In genomic region chr1:40815071-40815845, GRCm38 (mm10) we compare ENCODE assay signal across 13 mouse cellular contexts. TPM values are rescaled to one million over a fixed set of nuclear protein-coding genes. Genes with fewer than 3 reads are reported as not detected.
DNase-seq lines count a peak whose midpoint lies in the region; ATAC-seq lines count a peak whose summit lies in the region.
"Had no signal": no experiment of that assay in that cellular context is flagged by ENCODE, and none has a peak within 500 bp of the region (broad histone marks: within the 10 kb centered on the region; RNA-seq: fewer than 3 reads in every experiment).

No protein-coding gene starts in this region.

- H3K9ac ChIP-seq in intestine, embryonic 15.5 days = no peak overlapping the region
- H3K9ac ChIP-seq in limb, embryonic 11.5 days (ENCODE audit: low read length) = no peak overlapping the region
- H3K9ac ChIP-seq: heart, embryonic 15.5 days; liver, embryonic 13.5 days had no signal

- no peaks in the 10 kb centered on the region for H3K4me1 ChIP-seq in intestine, embryonic 15.5 days (replicated peaks)
- H3K4me1 ChIP-seq in limb, embryonic 11.5 days (ENCODE audit: control insufficient read depth, insufficient read depth, low read length) = 0 out of 2 replicates have a peak, but pooled peaks cover 4% of the 10 kb centered on the region
- H3K4me1 ChIP-seq: liver, embryonic 13.5 days had no signal

- H3K9me3 ChIP-seq in intestine, embryonic 15.5 days = no peaks in the 10 kb centered on the region
- H3K9me3 ChIP-seq in limb, embryonic 11.5 days (ENCODE audit: control insufficient read depth, low read length) = no peaks in the 10 kb centered on the region
- H3K9me3 ChIP-seq: heart, embryonic 15.5 days; liver, embryonic 13.5 days had no signal

- DNase-seq in heart, adult 11 months = peak; percentile 97
- no peak for DNase-seq in heart, postnatal 25 days (ENCODE audit: low spot score)
- DNase-seq in adipocyte (ENCODE audit: low spot score) = peak; percentile 69
- peak; percentile 50 for DNase-seq in limb, embryonic 11.5 days (ENCODE audit: low spot score)
- no peak for DNase-seq in Muller cell, postnatal 12 days (ENCODE audit: inconsistent ontology term)
- no peak for DNase-seq in layer of hippocampus, adult 18-20 months (ENCODE audit: low spot score in 2 of 2)
- no peak for DNase-seq in cerebellum, postnatal 4 days (ENCODE audit: low spot score in 2 of 2)
- DNase-seq: cerebellum, adult 18-20 months; liver, embryonic 13.5 days had no signal

- no peaks in the 10 kb centered on the region for H3K36me3 ChIP-seq in intestine, embryonic 15.5 days
- H3K36me3 ChIP-seq in limb, embryonic 11.5 days (ENCODE audit: control insufficient read depth, insufficient read depth, low read length) = no peaks in the 10 kb centered on the region
- H3K36me3 ChIP-seq: heart, embryonic 15.5 days; liver, embryonic 13.5 days had no signal

- no peaks in the 10 kb centered on the region for H3K27me3 ChIP-seq in intestine, embryonic 15.5 days (replicated peaks)
- H3K27me3 ChIP-seq in limb, embryonic 11.5 days (ENCODE audit: control insufficient read depth, insufficient read depth, low read length) = no peaks in the 10 kb centered on the region
- H3K27me3 ChIP-seq: heart, embryonic 15.5 days; liver, embryonic 13.5 days had no signal

- intact Hi-C loops in heart, postnatal 25 days (cut with DNase I) = no loop called here

- no peak overlapping the region for H3K27ac ChIP-seq in intestine, embryonic 15.5 days
- H3K27ac ChIP-seq in limb, embryonic 11.5 days (replicated peaks; ENCODE audit: low read depth, low read length) = no peak overlapping the region
- H3K27ac ChIP-seq: heart, embryonic 15.5 days; liver, embryonic 13.5 days had no signal

- ATAC-seq in intestine, embryonic 15.5 days = no peak
- peak; percentile 35; the same call in 1 of the 2 replicates for ATAC-seq in limb, embryonic 11.5 days (ENCODE audit: insufficient number of reproducible peaks, low FRiP score, low TSS enrichment, low read depth)
- ATAC-seq: CD4-positive, CD25-positive, alpha-beta regulatory T cell, adult 4 months had no signal

- H3K4me2 ChIP-seq in intestine, embryonic 15.5 days (replicated peaks) = 0 out of 2 replicates have a peak overlapping the region, but pooled peaks have one; percentile 2
- peak overlapping the region; percentile 18 for H3K4me2 ChIP-seq in limb, embryonic 11.5 days (ENCODE audit: low read depth, severe bottlenecking)
- H3K4me2 ChIP-seq: heart, embryonic 15.5 days; liver, embryonic 13.5 days had no signal

- no peak overlapping the region for H3K4me3 ChIP-seq in intestine, embryonic 15.5 days (replicated peaks)
- no peak overlapping the region for H3K4me3 ChIP-seq in limb, embryonic 11.5 days (ENCODE audit: low read depth, low read length)
- H3K4me3 ChIP-seq: erythroblast, embryonic 14.5 days; heart, embryonic 15.5 days; liver, embryonic 13.5 days had no signal

- 54% methylated on average over 16 of the region's 16 CpGs for WGBS in intestine, embryonic 15.5 days
- 47% methylated on average over 16 of the region's 16 CpGs for WGBS in limb, embryonic 11.5 days

RNA-seq across cellular contexts. Expression of gene Tmem182, which starts 9.9 kb away (rescaled TPM):
- total RNA-seq in heart, postnatal 25 days (2021) = 100 to 1,000 TPM; 141 to 153 TPM
- 0.11 and 0.25 TPM in 2 replicates for polyA plus RNA-seq in intestine, embryonic 15.5 days (2015; fragmentation: Nextera tagmentation; extraction: Ambion mirVana)
- 0.11 and 0.20 TPM in 2 replicates for polyA plus RNA-seq in limb, embryonic 11.5 days (2014; fragmentation: Nextera tagmentation; extraction: Ambion mirVana)
- under 1 TPM in 1 of 2 experiments, not detected in 1; 0.30 TPM for total RNA-seq in layer of hippocampus, adult 18-20 months (2021)
- polyA plus RNA-seq: CD4-positive, CD25-positive, alpha-beta regulatory T cell, adult 4 months; erythroblast, embryonic 14.5 days had no signal

RNA-seq across cellular contexts. Expression of gene Mfsd9, which starts 24.8 kb away (rescaled TPM):
- under 1 TPM; 0.70 to 0.83 TPM for total RNA-seq in heart, postnatal 25 days (2021)
- 4.7 and 4.8 TPM in 2 replicates for polyA plus RNA-seq in intestine, embryonic 15.5 days (2015; fragmentation: Nextera tagmentation; extraction: Ambion mirVana)
- 2.9 and 4.0 TPM in 2 replicates for polyA plus RNA-seq in limb, embryonic 11.5 days (2014; fragmentation: Nextera tagmentation; extraction: Ambion mirVana)
- total RNA-seq in layer of hippocampus, adult 18-20 months (2021) = 1 to 10 TPM; 4.9 to 5.1 TPM

Comparison
In these comparisons a context has a peak if more than half of its experiments do, and no peak if none do; other contexts are left out.
1. DNase-seq: peak in heart, adult 11 months (single experiment), adipocyte (single experiment) and limb, embryonic 11.5 days (single experiment); none in heart, postnatal 25 days (single experiment), Muller cell, postnatal 12 days (single experiment), layer of hippocampus, adult 18-20 months (0 of 2) and cerebellum, postnatal 4 days (0 of 2).
2. RNA of gene Tmem182, which starts 9.9 kb away (total RNA-seq): 141 to 153 TPM in heart, postnatal 25 days; 0.30 TPM in layer of hippocampus, adult 18-20 months; every median in the first group is over 100 times any median in the second.